Mouse (Mus musculus) brown adipose tissue, adult 24 weeks (tissue): ENCODE measurements around the gene Lrig1. TPM values are rescaled to one million over a fixed set of nuclear protein-coding genes. Genes with fewer than 3 reads are reported as not detected.

ENCODE experiments used
- H3K27ac ChIP-seq: fragments of 200-500 bp; replicated peaks from 2 replicates; pipeline ENCODE4 v1.5.1; 2012; ENCODE audit warnings: low read depth, mild to moderate bottlenecking, low read length
- H3K4me1 ChIP-seq: fragments of 200-500 bp; 2 replicates; pipeline ENCODE4 v1.6.1; 2012; ENCODE audit warnings: low read length, mixed read lengths; ENCODE audit not compliant: control insufficient read depth, insufficient read depth, insufficient read length
- H3K4me3 ChIP-seq: fragments of 200-500 bp; 2 replicates; pipeline ENCODE4 v1.5.1; 2012; ENCODE audit warnings: low read depth, mild to moderate bottlenecking, low read length, moderate library complexity; ENCODE audit not compliant: insufficient read depth
- polyA plus RNA-seq: library from polyadenylated mRNA; stranded (reverse); fragments of >200 nt; gene quantifications from 2 replicates; pipeline ENCODE4 v1.2.4, GENCODE M21; 2012; ENCODE audit not compliant: missing spikeins, insufficient read depth, insufficient read length

Lrig1 gene
- polyA plus RNA-seq, 1 experiment: 23.3 TPM

DNA sequence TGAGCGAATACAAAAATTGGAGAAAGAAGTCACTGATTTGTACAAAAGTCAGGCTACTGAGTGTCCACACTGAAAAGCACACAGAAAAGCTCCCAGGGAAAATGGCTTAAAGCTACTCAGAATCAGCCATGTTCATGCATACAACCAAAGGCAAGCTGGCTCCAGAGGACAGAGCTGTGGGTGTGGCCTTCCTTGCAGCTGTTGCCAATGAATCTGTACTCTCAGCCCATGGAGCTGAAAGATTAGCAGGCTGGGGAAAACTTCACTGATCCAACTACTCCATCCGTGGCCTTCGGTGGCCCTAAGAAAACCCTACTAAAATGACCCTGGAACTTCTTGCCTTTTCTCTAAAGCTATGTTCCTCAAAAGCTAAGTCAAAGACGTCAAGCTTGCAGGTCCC is 11.2 kb downstream of the Lrig1 start:
- no peak overlapping the region for H3K27ac ChIP-seq
- H3K4me3 ChIP-seq: no peak overlapping the region
- peaks cover 30% of the 10 kb centered on the region for H3K4me1 ChIP-seq

GRCm38 (mm10) chr6:94686048-94686447 is 13.9 kb downstream of the Lrig1 start:
- no peak overlapping the region for H3K4me3 ChIP-seq
- no peak overlapping the region for H3K27ac ChIP-seq
- H3K4me1 ChIP-seq: peaks cover 40% of the 10 kb centered on the region

DNA sequence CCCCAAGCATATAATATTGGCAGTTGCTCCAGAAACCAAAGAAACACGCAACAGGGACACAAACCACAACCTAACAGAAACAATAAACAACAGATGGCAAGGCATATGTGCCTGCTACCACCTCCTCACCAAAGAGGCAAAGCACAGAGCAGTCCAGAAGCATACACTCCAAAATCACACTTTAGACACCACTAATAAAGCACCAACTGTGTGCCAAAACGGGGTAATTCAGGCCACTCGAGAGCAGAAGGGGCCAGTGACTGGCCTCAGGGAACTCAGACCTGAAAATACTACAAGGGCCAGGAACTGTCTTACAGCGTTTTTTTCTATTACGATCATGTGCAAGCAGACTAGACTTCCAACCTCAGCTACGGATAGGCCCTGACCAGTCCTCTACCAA is 14.3 kb downstream of the Lrig1 start:
- Histone ChIP-seq H3K4me1 (peaks cover 40% of the 10 kb centered on the region), H3K4me3 (no peak overlapping the region), H3K27ac (0 out of 2 replicates have a peak overlapping the region, but pooled peaks have one; percentile 15)

DNA sequence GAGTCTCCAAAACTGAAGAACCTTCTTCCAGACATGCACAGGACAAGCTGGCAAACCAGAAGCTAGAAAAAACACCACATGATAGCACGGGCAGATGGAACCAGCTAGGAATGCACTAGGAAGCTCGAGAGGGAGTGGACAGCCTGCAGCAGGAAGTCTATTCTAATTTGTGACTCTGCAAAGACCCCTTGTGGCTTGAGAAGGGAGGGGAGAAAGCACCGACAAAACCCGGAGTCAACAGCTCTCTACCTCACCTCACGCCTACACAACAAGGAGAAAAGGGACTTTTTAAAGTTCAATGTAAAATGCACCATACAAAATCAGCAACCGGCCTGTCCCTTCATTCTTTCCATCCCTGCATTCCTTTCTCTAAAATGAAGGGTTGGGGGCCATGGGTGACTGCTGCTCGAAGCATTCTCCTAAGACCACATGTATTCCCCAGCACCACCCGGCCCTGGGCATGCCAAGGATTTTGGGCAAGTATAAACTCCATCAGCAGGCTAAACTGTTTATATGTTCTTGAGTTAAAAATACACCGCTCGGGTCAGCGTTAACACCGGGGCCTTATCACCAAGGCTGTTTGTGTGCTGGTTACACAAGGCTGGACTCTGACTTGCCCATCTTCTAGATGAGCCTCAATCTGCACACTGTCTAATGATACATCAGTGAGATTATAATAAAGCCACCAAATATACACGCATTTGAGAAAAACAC is 15.0 kb downstream of the Lrig1 start:
- Histone ChIP-seq H3K27ac (no peak overlapping the region), H3K4me1 (peaks cover 38% of the 10 kb centered on the region), H3K4me3 (no peak overlapping the region)

- H3K4me3 ChIP-seq: no peak overlapping the region
- peak overlapping the region; percentile 76 for H3K27ac ChIP-seq
- H3K4me1 ChIP-seq: peaks cover 38% of the 10 kb centered on the region
Measured at GRCm38 (mm10) chr6:94683701-94684100, 16.3 kb downstream of the Lrig1 start.

- peaks cover 35% of the 10 kb centered on the region for H3K4me1 ChIP-seq
- H3K4me3 ChIP-seq: no peak overlapping the region
- H3K27ac ChIP-seq: 0 out of 2 replicates have a peak overlapping the region, but pooled peaks have one; percentile 34
Measured at GRCm38 (mm10) chr6:94682270-94682618, 17.7 kb downstream of the Lrig1 start.

GRCm38 (mm10) chr6:94681446-94682269 is 18.3 kb downstream of the Lrig1 start:
- H3K27ac ChIP-seq: peak overlapping the region; percentile 34
- 0 out of 2 replicates have a peak overlapping the region, but pooled peaks have one; percentile 3 for H3K4me3 ChIP-seq
- peaks cover 31% of the 10 kb centered on the region for H3K4me1 ChIP-seq

- Histone ChIP-seq H3K27ac (no peak overlapping the region), H3K4me1 (peaks cover 27% of the 10 kb centered on the region), H3K4me3 (no peak overlapping the region)
Measured at GRCm38 (mm10) chr6:94680760-94681445, 19.1 kb downstream of the Lrig1 start.

- Histone ChIP-seq H3K27ac (no peak overlapping the region), H3K4me3 (no peak overlapping the region), H3K4me1 (peaks cover 19% of the 10 kb centered on the region)
Measured at GRCm38 (mm10) chr6:94679249-94679648, 20.7 kb downstream of the Lrig1 start.

DNA sequence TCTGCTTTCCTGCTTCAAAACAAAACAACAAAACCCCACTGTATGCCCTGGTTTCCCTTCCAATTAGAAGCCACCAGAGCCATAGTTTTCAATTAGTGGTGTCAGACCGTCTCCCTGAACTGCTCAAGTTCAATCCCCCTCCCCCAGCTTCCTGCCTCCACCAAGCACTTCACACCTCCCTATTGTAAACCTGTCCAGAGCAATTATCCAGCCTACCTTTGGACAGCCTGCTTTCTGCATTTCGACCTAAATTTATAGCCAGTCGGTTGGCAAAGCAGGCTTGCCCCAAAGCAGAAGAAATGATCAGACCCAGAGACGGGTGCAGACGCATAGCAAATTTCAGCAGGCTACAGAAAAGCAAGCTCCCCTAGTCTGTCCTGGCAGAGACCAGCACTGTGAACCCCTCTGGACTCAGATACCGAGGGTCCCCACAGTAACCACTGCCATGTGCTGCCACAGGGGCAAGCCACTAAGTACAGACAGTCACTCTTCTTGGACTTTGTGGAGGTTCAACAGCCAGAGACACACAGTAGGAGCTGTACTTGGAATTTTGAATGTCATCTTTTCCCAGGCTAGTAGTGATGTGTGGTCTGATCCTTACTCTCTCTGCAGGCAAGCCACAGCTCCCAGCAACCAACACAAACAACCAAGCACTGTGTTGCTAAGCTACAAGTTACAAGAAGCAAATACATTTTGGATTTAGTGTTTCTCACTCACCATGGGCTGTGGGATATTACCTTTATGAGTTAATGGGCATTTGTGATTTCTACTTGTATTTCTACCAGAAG is 21.4 kb downstream of the Lrig1 start:
- Histone ChIP-seq H3K27ac (no peak overlapping the region), H3K4me3 (no peak overlapping the region), H3K4me1 (peaks cover 12% of the 10 kb centered on the region; the same call in 1 of the 2 replicates)

DNA sequence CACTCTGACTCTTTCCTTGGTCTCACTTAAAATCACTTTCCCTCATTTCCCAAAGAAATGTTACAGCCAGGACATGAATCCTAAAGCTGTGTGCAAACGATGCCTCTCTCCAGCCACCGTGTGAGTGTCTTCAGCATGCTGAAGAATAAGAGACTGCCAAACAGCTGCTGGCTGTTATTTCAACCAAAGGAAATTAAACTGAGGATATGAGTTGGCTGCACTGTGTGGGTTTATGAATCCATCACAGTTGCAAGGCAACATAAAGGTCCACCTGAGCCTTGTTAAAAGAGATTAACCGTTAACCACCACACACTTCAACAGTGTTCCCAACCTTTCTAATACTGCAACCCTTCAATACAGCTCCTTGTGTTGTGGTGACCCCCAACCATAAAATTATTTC is 22.5 kb downstream of the Lrig1 start:
- Histone ChIP-seq H3K27ac (no peak overlapping the region), H3K4me3 (no peak overlapping the region), H3K4me1 (peaks cover 8% of the 10 kb centered on the region; the same call in 1 of the 2 replicates)

- Histone ChIP-seq H3K4me3 (no peak overlapping the region), H3K27ac (no peak overlapping the region), H3K4me1 (peaks cover 4% of the 10 kb centered on the region; the same call in 1 of the 2 replicates)
Measured at GRCm38 (mm10) chr6:94676840-94677239, 23.1 kb downstream of the Lrig1 start.

DNA sequence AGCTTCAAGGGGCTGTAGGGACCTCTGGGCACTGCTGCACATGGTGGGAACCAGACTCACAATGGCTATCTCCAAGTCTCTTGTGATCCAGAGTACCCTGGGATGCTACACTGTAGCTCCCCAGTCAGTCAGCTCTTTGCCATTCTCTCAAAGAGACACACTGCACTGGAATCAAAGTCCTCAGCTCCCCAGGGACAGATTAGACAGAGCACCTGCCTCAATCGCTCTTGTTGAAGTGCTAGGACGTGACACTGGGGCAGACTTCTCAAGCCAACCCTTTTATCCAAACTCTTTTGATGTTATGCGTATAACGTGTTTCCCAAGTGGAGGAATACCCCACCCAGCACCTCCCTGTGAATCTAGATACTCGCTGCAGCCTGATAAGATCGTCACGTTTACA is 23.7 kb downstream of the Lrig1 start:
- Histone ChIP-seq H3K27ac (no peak overlapping the region), H3K4me1 (no peaks in the 10 kb centered on the region), H3K4me3 (no peak overlapping the region)

DNA sequence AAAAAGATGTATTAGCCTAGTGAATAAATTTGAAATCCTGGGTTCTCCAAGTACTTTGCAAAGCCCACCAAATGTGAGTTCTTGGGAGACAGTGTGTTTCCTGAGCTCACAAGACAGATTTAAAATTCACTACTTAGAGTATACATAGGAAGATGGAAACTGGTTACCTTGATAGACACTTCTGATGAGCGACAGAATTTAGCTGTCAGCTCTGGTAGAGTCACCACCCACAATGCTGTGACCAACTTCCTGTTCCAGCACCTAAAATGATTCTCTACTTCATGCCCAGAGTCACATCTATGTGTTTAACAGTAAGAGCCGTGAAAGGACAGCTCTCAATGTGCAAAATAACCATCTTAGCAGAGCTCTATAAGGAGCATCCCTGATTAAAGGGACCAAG is 27.5 kb downstream of the Lrig1 start:
- H3K27ac ChIP-seq: no peak overlapping the region
- peaks cover 3% of the 10 kb centered on the region; the same call in 1 of the 2 replicates for H3K4me1 ChIP-seq
- H3K4me3 ChIP-seq: no peak overlapping the region
